Mouse (Mus musculus): ENCODE data around the gene Insyn1. TPM values are rescaled to one million over a fixed set of nuclear protein-coding genes. Genes with fewer than 3 reads are reported as not detected.

The Insyn1 gene
- not detected for polyA plus RNA-seq (2014; fragmentation: Illumina TruSeq; extraction: RNeasy Lipid Tissue Mini Kit (QIAGEN cat#74804); ENCODE audit: low read depth, low replicate concordance)

DNA sequence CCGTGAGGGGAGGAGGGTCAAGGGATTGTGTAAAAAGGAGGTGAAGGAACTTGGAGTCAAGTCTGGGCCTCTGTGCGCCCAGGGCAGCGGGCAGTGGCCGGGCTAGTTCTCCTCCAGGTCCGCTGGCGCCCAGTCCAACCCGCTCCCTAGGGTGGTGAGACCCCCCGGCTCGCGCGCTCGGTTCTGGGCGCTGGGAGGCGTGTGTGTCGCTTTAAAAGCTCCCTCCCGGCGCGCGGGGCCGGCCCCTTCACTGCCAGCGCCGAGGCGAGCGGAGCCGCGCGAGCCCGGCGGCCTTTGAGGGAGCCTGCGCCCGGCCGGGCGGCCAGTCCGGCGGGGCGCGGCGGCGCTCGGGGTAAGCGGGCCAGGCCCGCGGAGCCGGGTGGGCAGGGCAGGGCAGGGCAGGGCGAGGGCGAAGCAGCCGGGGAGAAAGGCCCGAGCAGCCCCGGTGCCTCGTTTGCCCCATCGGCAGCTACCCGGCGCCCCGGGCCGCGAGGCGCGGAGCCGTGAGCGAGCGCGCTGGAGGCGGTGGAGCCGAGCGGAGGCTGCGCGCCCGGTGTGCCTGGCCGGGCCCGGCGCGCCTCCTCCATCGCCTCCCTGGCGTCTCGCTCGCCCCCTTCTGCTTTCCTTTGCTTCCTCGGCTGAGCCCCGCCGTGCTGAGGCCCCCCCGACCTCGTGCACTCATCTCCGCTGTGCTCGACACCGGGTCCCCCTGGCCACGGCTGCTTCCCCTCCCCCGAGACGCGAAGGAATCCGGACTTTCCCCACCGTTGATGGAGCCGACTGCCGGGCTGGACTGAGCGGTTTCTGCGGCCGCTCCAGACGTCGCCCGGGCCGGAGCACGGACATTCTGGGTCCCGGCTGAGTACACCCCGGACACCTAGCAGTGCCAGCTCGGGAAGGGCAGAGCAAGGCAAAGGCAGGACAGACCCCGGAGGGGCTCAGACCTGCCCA lies at the start of gene Insyn1:
TSS of gene Insyn1 (plus strand) at position 753 of the 951 bp plus-strand sequence.

Other genes starting within 250 kb of the Insyn1 start
- 4.8 TPM for gene Pml, start 238.8 kb upstream of the Insyn1 start, polyA plus RNA-seq (2014; fragmentation: Illumina TruSeq; extraction: RNeasy Lipid Tissue Mini Kit (QIAGEN cat#74804); ENCODE audit: low read depth, low replicate concordance)
- 9.2 TPM for gene Stoml1, start 235.4 kb upstream of the Insyn1 start, polyA plus RNA-seq (2014; fragmentation: Illumina TruSeq; extraction: RNeasy Lipid Tissue Mini Kit (QIAGEN cat#74804); ENCODE audit: low read depth, low replicate concordance)
- 1.2 TPM for gene Loxl1, start 175.4 kb upstream of the Insyn1 start, polyA plus RNA-seq (2014; fragmentation: Illumina TruSeq; extraction: RNeasy Lipid Tissue Mini Kit (QIAGEN cat#74804); ENCODE audit: low read depth, low replicate concordance)
- not detected for gene Tbc1d21, start 118.1 kb upstream of the Insyn1 start, polyA plus RNA-seq (2014; fragmentation: Illumina TruSeq; extraction: RNeasy Lipid Tissue Mini Kit (QIAGEN cat#74804); ENCODE audit: low read depth, low replicate concordance)
- gene Cd276, start 66.8 kb downstream of the Insyn1 start, polyA plus RNA-seq (2014; fragmentation: Illumina TruSeq; extraction: RNeasy Lipid Tissue Mini Kit (QIAGEN cat#74804); ENCODE audit: low read depth, low replicate concordance): 3.5 TPM
- 886 TPM for gene Nptn, start 93.6 kb downstream of the Insyn1 start, polyA plus RNA-seq (2014; fragmentation: Illumina TruSeq; extraction: RNeasy Lipid Tissue Mini Kit (QIAGEN cat#74804); ENCODE audit: low read depth, low replicate concordance)

All from sigmoid colon, adult 10 weeks (tissue).